Mouse (Mus musculus) c-Kit-positive CD71-negative TER-119-negative erythroid progenitor cells, embryonic 14.5 days (primary cell): Measurements from ENCODE around the gene Bank1.

Experiments
- DNase-seq: peaks from one replicate; pipeline ENCODE4 v3.0.0-alpha.2; 2013; ENCODE audit warnings: low read depth

The Bank1 gene

GRCm38 (mm10) chr3:136252820-136253219 lies 73.0 kb downstream of the Bank1 start:
- peak; percentile 12 for DNase-seq

- no peak for DNase-seq
Measured at GRCm38 (mm10) chr3:136251578-136251977, 74.3 kb downstream of the Bank1 start.

- peak; percentile 8 for DNase-seq
Measured at GRCm38 (mm10) chr3:136247331-136247730, 78.5 kb downstream of the Bank1 start.

- no peak for DNase-seq
Measured at GRCm38 (mm10) chr3:136244931-136245330, 80.9 kb downstream of the Bank1 start.

GRCm38 (mm10) chr3:136238790-136239189 lies 87.1 kb downstream of the Bank1 start:
- DNase-seq: no peak

GRCm38 (mm10) chr3:136233507-136233906 lies 92.4 kb downstream of the Bank1 start:
- DNase-seq: no peak

- DNase-seq: no peak
Measured at GRCm38 (mm10) chr3:136230602-136231151, 95.2 kb downstream of the Bank1 start.

GRCm38 (mm10) chr3:136189661-136190228 lies 136.1 kb downstream of the Bank1 start:
- no peak for DNase-seq

GRCm38 (mm10) chr3:136186548-136187113 lies 139.2 kb downstream of the Bank1 start:
- no peak for DNase-seq

- DNase-seq: no peak
Measured at GRCm38 (mm10) chr3:136171631-136172030, 154.2 kb downstream of the Bank1 start.

GRCm38 (mm10) chr3:136168071-136168470 lies 157.8 kb downstream of the Bank1 start:
- DNase-seq: no peak

- no peak for DNase-seq
Measured at GRCm38 (mm10) chr3:136166671-136167070, 159.2 kb downstream of the Bank1 start.

GRCm38 (mm10) chr3:136166033-136166361 lies 159.9 kb downstream of the Bank1 start:
- DNase-seq: no peak

- no peak for DNase-seq
Measured at GRCm38 (mm10) chr3:136165167-136166032, 160.5 kb downstream of the Bank1 start.

GRCm38 (mm10) chr3:136158059-136158458 lies 167.8 kb downstream of the Bank1 start:
- DNase-seq: no peak

GRCm38 (mm10) chr3:136155555-136155954 lies 170.3 kb downstream of the Bank1 start:
- DNase-seq: no peak

- DNase-seq: no peak
Measured at GRCm38 (mm10) chr3:136150886-136151285, 175.0 kb downstream of the Bank1 start.

GRCm38 (mm10) chr3:136147166-136147565 lies 178.7 kb downstream of the Bank1 start:
- DNase-seq: no peak

GRCm38 (mm10) chr3:136132013-136132412 lies 193.9 kb downstream of the Bank1 start:
- DNase-seq: no peak

GRCm38 (mm10) chr3:136115478-136116215 lies 210.2 kb downstream of the Bank1 start:
- DNase-seq: no peak

- no peak for DNase-seq
Measured at GRCm38 (mm10) chr3:136109411-136110139, 216.3 kb downstream of the Bank1 start.

- DNase-seq: no peak
Measured at GRCm38 (mm10) chr3:136106452-136106851, 219.4 kb downstream of the Bank1 start.
